Mouse (Mus musculus): ENCODE data around the gene Gm20662. TPM values are rescaled to one million over a fixed set of nuclear protein-coding genes. Genes with fewer than 3 reads are reported as not detected.
A peak's percentile ranks its signal among the peaks of the same experiment; 100 is the strongest.

Gm20662 gene
- polyA plus RNA-seq (2016; fragmentation: Nextera tagmentation; extraction: Ambion mirVana): 0.07 TPM in 1 of 2 replicates, not detected in the other

- WGBS: 89% methylated on average over 5 of the region's 5 CpGs
These were observed at the start of gene Gm20662 for GRCm38 (mm10) chr9:107996049-107996448. Gene Gm20662 (plus strand): TSS chr9:107996349.

DNA sequence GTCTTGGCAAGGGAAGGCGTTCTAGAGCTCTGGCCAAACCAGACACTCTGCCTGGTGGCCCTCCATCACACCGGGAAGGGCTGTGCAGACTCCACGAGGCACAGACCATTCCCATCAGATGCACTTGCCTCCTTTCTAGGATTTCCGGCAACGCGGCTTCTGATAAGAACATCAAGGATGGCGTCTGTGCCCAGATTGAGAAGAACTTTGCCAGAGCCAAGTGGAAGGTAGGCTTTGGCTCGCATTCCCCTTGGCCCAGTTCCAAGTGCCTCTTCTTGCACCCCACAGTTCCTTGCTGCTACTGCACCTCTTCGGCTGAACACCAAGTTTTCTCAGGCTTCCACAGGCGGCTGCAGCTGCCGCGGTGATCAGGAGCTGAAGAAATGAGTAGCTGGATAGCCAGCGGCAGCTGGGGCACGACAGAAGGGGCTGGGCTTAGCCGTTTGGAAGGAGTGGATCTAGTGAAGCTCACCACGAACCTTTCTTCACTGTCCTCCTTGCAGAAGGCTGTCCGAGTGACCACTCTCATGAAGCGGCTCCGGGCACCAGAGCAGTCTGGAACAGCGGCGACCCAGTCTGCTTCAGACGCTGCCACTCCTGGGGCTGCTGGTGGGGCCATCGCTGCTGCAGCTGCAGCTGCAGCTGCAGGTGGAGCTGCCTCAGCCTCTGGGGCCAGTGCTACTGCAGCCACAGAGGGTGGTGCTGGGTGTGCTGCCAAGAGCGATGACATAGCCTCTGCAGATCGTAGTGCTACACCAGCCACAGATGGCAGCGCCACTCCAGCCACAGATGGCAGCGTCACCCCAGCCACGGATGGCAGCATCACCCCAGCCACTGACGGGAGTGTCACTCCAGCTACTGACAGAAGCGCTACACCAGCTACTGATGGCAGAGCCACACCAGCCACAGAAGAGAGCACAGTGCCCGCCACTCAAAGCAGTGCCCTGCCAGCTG lies 48.6 kb upstream of the Gm20662 start:
- Histone ChIP-seq H3K27ac (replicated peaks) (no peak overlapping the region), H3K4me3 (no peak overlapping the region), H3K4me1 (peaks cover 24% of the 10 kb centered on the region), H3K9me3 (replicated peaks) (no peaks in the 10 kb centered on the region), H3K27me3 (ENCODE audit: low read depth, poor library complexity, severe bottlenecking) (no peaks in the 10 kb centered on the region), H3K36me3 (peaks cover 32% of the 10 kb centered on the region)
- 92% methylated on average over 31 of the region's 31 CpGs for WGBS
- DNase-seq (ENCODE audit: low spot score): no peak

More at GRCm38 (mm10) chr9:107996049-107996448, at the start of gene Gm20662:
- DNase-seq (ENCODE audit: low spot score): no peak
- no peak within 1 kb of the TSS for H3K27ac ChIP-seq (replicated peaks)
- H3K4me3 ChIP-seq: no peak within 1 kb of the TSS
- H3K9me3 ChIP-seq (replicated peaks): no peaks in the 10 kb centered on the region
- no peaks in the 10 kb centered on the region for H3K27me3 ChIP-seq (ENCODE audit: low read depth, poor library complexity, severe bottlenecking)
- no peaks in the 10 kb centered on the region for H3K36me3 ChIP-seq
- no peaks in the 10 kb centered on the region for H3K4me1 ChIP-seq

GRCm38 (mm10) chr9:107949184-107949921 lies 46.8 kb upstream of the Gm20662 start:
- WGBS: 81% methylated on average over 13 of the region's 13 CpGs
- no peak overlapping the region for H3K4me3 ChIP-seq
- peaks cover 32% of the 10 kb centered on the region for H3K36me3 ChIP-seq
- no peak for DNase-seq (ENCODE audit: low spot score)
- no peaks in the 10 kb centered on the region for H3K27me3 ChIP-seq (ENCODE audit: low read depth, poor library complexity, severe bottlenecking)
- no peaks in the 10 kb centered on the region for H3K9me3 ChIP-seq (replicated peaks)
- H3K27ac ChIP-seq (replicated peaks): no peak overlapping the region; the same call in 1 of the 2 replicates
- peaks cover 28% of the 10 kb centered on the region for H3K4me1 ChIP-seq

DNA sequence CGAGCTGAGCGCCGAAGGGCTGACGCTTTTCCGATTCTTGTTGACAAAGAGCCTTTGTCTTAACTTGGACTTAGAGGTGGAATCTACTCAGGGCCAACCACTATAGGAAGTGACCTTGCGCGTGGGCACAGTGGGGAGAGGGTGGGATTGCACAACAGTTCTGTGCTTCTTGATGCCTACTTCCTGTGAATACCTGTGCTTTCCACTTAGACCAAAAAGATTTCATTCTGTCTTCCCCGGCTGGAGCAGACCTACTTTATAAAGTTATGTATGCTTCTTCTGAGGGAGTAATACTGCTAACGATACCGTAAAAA lies 46.3 kb upstream of the Gm20662 start, which contains the start of gene Traip:
Traip (plus strand) TSS at position 215 of the 314 bp plus-strand sequence.
- no peak for DNase-seq (ENCODE audit: low spot score)
- Histone ChIP-seq H3K4me3 (peak within 1 kb of the TSS; percentile 91), H3K4me1 (peaks cover 28% of the 10 kb centered on the region), H3K36me3 (peaks cover 32% of the 10 kb centered on the region), H3K27me3 (ENCODE audit: low read depth, poor library complexity, severe bottlenecking) (no peaks in the 10 kb centered on the region), H3K9me3 (replicated peaks) (no peaks in the 10 kb centered on the region), H3K27ac (replicated peaks) (peak within 1 kb of the TSS; percentile 91)
- 93% methylated on average over 10 of the region's 10 CpGs for WGBS

GRCm38 (mm10) chr9:107950460-107951355 lies 45.4 kb upstream of the Gm20662 start:
- Histone ChIP-seq H3K4me1 (peaks cover 28% of the 10 kb centered on the region), H3K36me3 (peaks cover 33% of the 10 kb centered on the region), H3K4me3 (peak overlapping the region; percentile 91), H3K27me3 (ENCODE audit: low read depth, poor library complexity, severe bottlenecking) (no peaks in the 10 kb centered on the region), H3K27ac (replicated peaks) (peak overlapping the region; percentile 91), H3K9me3 (replicated peaks) (no peaks in the 10 kb centered on the region)
- peak; percentile 92 for DNase-seq (ENCODE audit: low spot score)
- 12% methylated on average over 45 of the region's 45 CpGs for WGBS

GRCm38 (mm10) chr9:107955613-107956289 lies 40.4 kb upstream of the Gm20662 start:
- WGBS: 85% methylated on average over 6 of the region's 6 CpGs
- peaks cover 46% of the 10 kb centered on the region for H3K4me1 ChIP-seq

GRCm38 (mm10) chr9:107957141-107957540 lies 39.0 kb upstream of the Gm20662 start:
- no peak for DNase-seq (ENCODE audit: low spot score)
- H3K4me1 ChIP-seq: peaks cover 48% of the 10 kb centered on the region
- H3K36me3 ChIP-seq: peaks cover 68% of the 10 kb centered on the region
- H3K27me3 ChIP-seq (ENCODE audit: low read depth, poor library complexity, severe bottlenecking): no peaks in the 10 kb centered on the region
- no peak overlapping the region for H3K4me3 ChIP-seq
- peak overlapping the region; percentile 28; the same call in 1 of the 2 replicates for H3K27ac ChIP-seq (replicated peaks)
- no peaks in the 10 kb centered on the region for H3K9me3 ChIP-seq (replicated peaks)
- WGBS: 31% methylated on average over 6 of the region's 6 CpGs

More at GRCm38 (mm10) chr9:107955613-107956289, 40.4 kb upstream of the Gm20662 start:
- DNase-seq (ENCODE audit: low spot score): no peak
- Histone ChIP-seq H3K9me3 (replicated peaks) (no peaks in the 10 kb centered on the region), H3K27ac (replicated peaks) (no peak overlapping the region), H3K4me3 (no peak overlapping the region), H3K27me3 (ENCODE audit: low read depth, poor library complexity, severe bottlenecking) (no peaks in the 10 kb centered on the region), H3K36me3 (peaks cover 54% of the 10 kb centered on the region)

DNA sequence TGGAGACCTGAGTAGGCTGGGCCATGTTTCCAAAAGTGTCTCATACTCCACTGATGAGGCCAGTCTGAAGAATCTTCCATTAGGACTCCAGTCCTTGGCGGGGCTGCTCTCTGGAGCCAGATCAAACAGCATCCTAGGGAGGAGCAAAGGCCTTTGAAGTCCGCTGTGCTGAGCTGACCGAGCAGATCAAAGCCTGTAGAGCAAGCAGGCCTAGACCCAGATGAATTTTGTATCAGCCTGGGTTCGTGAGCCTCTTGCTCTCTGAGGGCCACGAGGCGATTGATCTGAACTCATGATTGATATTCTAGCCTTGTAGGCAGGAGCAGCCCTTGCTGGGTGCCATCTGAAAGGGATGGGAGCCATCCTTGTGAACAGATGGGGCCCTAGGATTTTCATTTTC lies 36.3 kb upstream of the Gm20662 start:
- Histone ChIP-seq H3K9me3 (replicated peaks) (no peaks in the 10 kb centered on the region), H3K27me3 (ENCODE audit: low read depth, poor library complexity, severe bottlenecking) (no peaks in the 10 kb centered on the region), H3K36me3 (peaks cover 94% of the 10 kb centered on the region), H3K27ac (replicated peaks) (no peak overlapping the region), H3K4me1 (peaks cover 41% of the 10 kb centered on the region), H3K4me3 (no peak overlapping the region)
- 66% methylated on average over 6 of the region's 6 CpGs for WGBS
- no peak for DNase-seq (ENCODE audit: low spot score)

DNA sequence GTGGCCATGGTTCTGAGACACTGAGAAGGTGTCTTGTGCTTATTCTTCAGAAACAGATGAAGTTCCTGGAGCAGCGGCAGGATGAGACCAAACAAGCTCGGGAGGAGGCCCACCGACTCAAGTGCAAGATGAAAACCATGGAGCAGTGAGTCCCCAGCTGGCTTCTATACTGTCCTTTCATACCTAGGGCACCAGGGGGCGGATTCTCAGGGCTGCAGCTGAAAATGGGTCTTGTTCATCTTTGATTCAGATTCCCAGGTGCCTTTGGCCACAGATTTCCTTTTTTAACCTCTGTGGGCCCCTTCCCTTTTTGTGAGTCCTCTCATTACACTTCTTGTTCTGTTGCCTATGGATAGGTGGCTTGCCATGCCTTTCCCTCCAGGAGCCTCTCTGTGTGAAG lies 35.2 kb upstream of the Gm20662 start:
- Histone ChIP-seq H3K27me3 (ENCODE audit: low read depth, poor library complexity, severe bottlenecking) (no peaks in the 10 kb centered on the region), H3K4me3 (no peak overlapping the region), H3K36me3 (peaks cover 99% of the 10 kb centered on the region), H3K9me3 (replicated peaks) (no peaks in the 10 kb centered on the region), H3K27ac (replicated peaks) (no peak overlapping the region), H3K4me1 (peaks cover 41% of the 10 kb centered on the region)
- no peak for DNase-seq (ENCODE audit: low spot score)
- WGBS: 81% methylated on average over 4 of the region's 4 CpGs

GRCm38 (mm10) chr9:107961351-107961762 lies 34.8 kb upstream of the Gm20662 start:
- DNase-seq (ENCODE audit: low spot score): no peak
- Histone ChIP-seq H3K9me3 (replicated peaks) (no peaks in the 10 kb centered on the region), H3K4me3 (no peak overlapping the region), H3K36me3 (peaks cover 99% of the 10 kb centered on the region), H3K27ac (replicated peaks) (no peak overlapping the region), H3K27me3 (ENCODE audit: low read depth, poor library complexity, severe bottlenecking) (no peaks in the 10 kb centered on the region), H3K4me1 (peaks cover 41% of the 10 kb centered on the region)
- WGBS: 84% methylated on average over 10 of the region's 10 CpGs

DNA sequence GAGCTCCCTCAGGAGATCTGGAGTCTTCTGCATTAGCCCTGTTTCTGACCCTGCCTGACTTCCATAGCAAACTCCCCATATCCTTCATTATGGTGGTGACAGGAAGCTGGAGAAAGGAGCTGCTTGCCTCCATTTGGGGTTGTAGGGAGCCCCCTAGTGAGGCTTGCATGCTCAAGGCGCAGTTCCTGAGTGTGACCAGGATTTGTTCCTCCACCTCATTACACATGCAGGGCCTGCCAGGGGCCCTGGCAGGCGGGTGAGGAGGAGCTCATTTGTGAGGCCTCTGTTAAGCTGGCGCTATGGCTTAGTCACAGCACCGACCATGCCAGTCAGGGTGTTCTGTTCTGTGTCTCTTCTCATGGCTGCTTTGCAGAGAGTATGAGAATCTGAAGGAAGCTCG lies 34.3 kb upstream of the Gm20662 start:
- WGBS: 62% methylated on average over 5 of the region's 5 CpGs
- H3K4me1 ChIP-seq: peaks cover 36% of the 10 kb centered on the region
- H3K9me3 ChIP-seq (replicated peaks): no peaks in the 10 kb centered on the region
- no peak overlapping the region for H3K4me3 ChIP-seq
- no peak for DNase-seq (ENCODE audit: low spot score)
- H3K27ac ChIP-seq (replicated peaks): no peak overlapping the region
- peaks cover 99% of the 10 kb centered on the region for H3K36me3 ChIP-seq
- H3K27me3 ChIP-seq (ENCODE audit: low read depth, poor library complexity, severe bottlenecking): no peaks in the 10 kb centered on the region
